Mouse (Mus musculus): ENCODE measurements around the gene Ankrd44. TPM values are rescaled to one million over a fixed set of nuclear protein-coding genes. Genes with fewer than 3 reads are reported as not detected.

Gene Ankrd44
- polyA plus RNA-seq, 1 experiment: 4.6 TPM

- no peaks in the 10 kb centered on the region for H3K79me2 ChIP-seq (ENCODE audit: control insufficient read depth, insufficient read depth)
- peak overlapping the region; percentile 20 for H3K4me2 ChIP-seq (ENCODE audit: low read depth)
- H3ac ChIP-seq (ENCODE audit: control insufficient read depth, insufficient read length): no peak overlapping the region
- H3K4me3 ChIP-seq: no peak overlapping the region
- H3K27me3 ChIP-seq (ENCODE audit: control insufficient read depth, insufficient read depth, insufficient read length): no peaks in the 10 kb centered on the region
- no peaks in the 10 kb centered on the region for H3K36me3 ChIP-seq (ENCODE audit: control insufficient read depth, insufficient read depth)
- TF ChIP-seq MYOD1 (IDR thresholded peaks at IDR 0.05; ENCODE audit: control insufficient read depth in 1 of 3, insufficient read length in 2 of 3, low read depth in 2 of 3): no peak
- TF ChIP-seq REST (IDR thresholded peaks at IDR 0.05; ENCODE audit: insufficient read depth, insufficient read length): no peak
- no peak for TF ChIP-seq CEBPB (IDR thresholded peaks at IDR 0.05; ENCODE audit: insufficient read depth, poor library complexity, severe bottlenecking)
- no peak for TF ChIP-seq USF1 (IDR thresholded peaks at IDR 0.05; ENCODE audit: low read depth)
- TF ChIP-seq TCF3 (IDR thresholded peaks at IDR 0.05; ENCODE audit: insufficient read length, low read depth): no peak
- no peak for TF ChIP-seq MAX (IDR thresholded peaks at IDR 0.05; ENCODE audit: low read depth)
- TF ChIP-seq E2F4 (IDR thresholded peaks at IDR 0.05; ENCODE audit: insufficient read depth): no peak
- TF ChIP-seq POLR2AphosphoS2 (IDR thresholded peaks at IDR 0.05; ENCODE audit: insufficient read length, low read depth): no peak
- TF ChIP-seq MYOG (IDR thresholded peaks at IDR 0.05; ENCODE audit: control insufficient read depth in 1 of 3, insufficient read depth in 1 of 3, insufficient read length in 2 of 3, low read depth in 2 of 3): no peak
- no peak for TF ChIP-seq POLR2A (IDR thresholded peaks at IDR 0.05; ENCODE audit: insufficient read length, low read depth)
- no peak for TF ChIP-seq SRF (IDR thresholded peaks at IDR 0.05; ENCODE audit: control insufficient read depth, insufficient read length, low read depth)
- TF ChIP-seq TCF12 (IDR thresholded peaks at IDR 0.05; ENCODE audit: insufficient read depth, poor library complexity, severe bottlenecking): no peak
Observed at GRCm38 (mm10) chr1:54806116-54806850, 119.9 kb downstream of the Ankrd44 start.

- H3K27me3 ChIP-seq (ENCODE audit: control insufficient read depth, insufficient read depth, insufficient read length): no peaks in the 10 kb centered on the region
- no peaks in the 10 kb centered on the region for H3K36me3 ChIP-seq (ENCODE audit: control insufficient read depth, insufficient read depth)
- H3K79me2 ChIP-seq (ENCODE audit: control insufficient read depth, insufficient read depth): no peaks in the 10 kb centered on the region
- no peak overlapping the region for H3K4me2 ChIP-seq (ENCODE audit: low read depth)
- H3K4me3 ChIP-seq: no peak overlapping the region
- TF ChIP-seq MYOD1 (IDR thresholded peaks at IDR 0.05; ENCODE audit: control insufficient read depth in 1 of 3, insufficient read length in 2 of 3, low read depth in 2 of 3) (no peak), CEBPB (IDR thresholded peaks at IDR 0.05; ENCODE audit: insufficient read depth, poor library complexity, severe bottlenecking) (no peak), MAX (IDR thresholded peaks at IDR 0.05; ENCODE audit: low read depth) (no peak), TCF3 (IDR thresholded peaks at IDR 0.05; ENCODE audit: insufficient read length, low read depth) (no peak), POLR2AphosphoS2 (IDR thresholded peaks at IDR 0.05; ENCODE audit: insufficient read length, low read depth) (no peak), REST (IDR thresholded peaks at IDR 0.05; ENCODE audit: insufficient read depth, insufficient read length) (no peak), MYOG (IDR thresholded peaks at IDR 0.05; ENCODE audit: control insufficient read depth in 1 of 3, insufficient read depth in 1 of 3, insufficient read length in 2 of 3, low read depth in 2 of 3) (no peak), SRF (IDR thresholded peaks at IDR 0.05; ENCODE audit: control insufficient read depth, insufficient read length, low read depth) (no peak), TCF12 (IDR thresholded peaks at IDR 0.05; ENCODE audit: insufficient read depth, poor library complexity, severe bottlenecking) (no peak), USF1 (IDR thresholded peaks at IDR 0.05; ENCODE audit: low read depth) (no peak), E2F4 (IDR thresholded peaks at IDR 0.05; ENCODE audit: insufficient read depth) (no peak), POLR2A (IDR thresholded peaks at IDR 0.05; ENCODE audit: insufficient read length, low read depth) (no peak)
- H3ac ChIP-seq (ENCODE audit: control insufficient read depth, insufficient read length): no peak overlapping the region
Observed at GRCm38 (mm10) chr1:54804406-54804805, 121.8 kb downstream of the Ankrd44 start.

GRCm38 (mm10) chr1:54802703-54803102 lies 123.5 kb downstream of the Ankrd44 start:
- Histone ChIP-seq H3ac (ENCODE audit: control insufficient read depth, insufficient read length) (no peak overlapping the region), H3K4me2 (ENCODE audit: low read depth) (no peak overlapping the region), H3K79me2 (ENCODE audit: control insufficient read depth, insufficient read depth) (no peaks in the 10 kb centered on the region), H3K27me3 (ENCODE audit: control insufficient read depth, insufficient read depth, insufficient read length) (no peaks in the 10 kb centered on the region), H3K4me3 (no peak overlapping the region), H3K36me3 (ENCODE audit: control insufficient read depth, insufficient read depth) (no peaks in the 10 kb centered on the region)
- no peak for TF ChIP-seq MAX (IDR thresholded peaks at IDR 0.05; ENCODE audit: low read depth)
- TF ChIP-seq POLR2AphosphoS2 (IDR thresholded peaks at IDR 0.05; ENCODE audit: insufficient read length, low read depth): no peak
- TF ChIP-seq TCF12 (IDR thresholded peaks at IDR 0.05; ENCODE audit: insufficient read depth, poor library complexity, severe bottlenecking): no peak
- no peak for TF ChIP-seq MYOG (IDR thresholded peaks at IDR 0.05; ENCODE audit: control insufficient read depth in 1 of 3, insufficient read depth in 1 of 3, insufficient read length in 2 of 3, low read depth in 2 of 3)
- no peak for TF ChIP-seq MYOD1 (IDR thresholded peaks at IDR 0.05; ENCODE audit: control insufficient read depth in 1 of 3, insufficient read length in 2 of 3, low read depth in 2 of 3)
- no peak for TF ChIP-seq REST (IDR thresholded peaks at IDR 0.05; ENCODE audit: insufficient read depth, insufficient read length)
- TF ChIP-seq SRF (IDR thresholded peaks at IDR 0.05; ENCODE audit: control insufficient read depth, insufficient read length, low read depth): no peak
- no peak for TF ChIP-seq TCF3 (IDR thresholded peaks at IDR 0.05; ENCODE audit: insufficient read length, low read depth)
- no peak for TF ChIP-seq USF1 (IDR thresholded peaks at IDR 0.05; ENCODE audit: low read depth)
- no peak for TF ChIP-seq CEBPB (IDR thresholded peaks at IDR 0.05; ENCODE audit: insufficient read depth, poor library complexity, severe bottlenecking)
- no peak for TF ChIP-seq POLR2A (IDR thresholded peaks at IDR 0.05; ENCODE audit: insufficient read length, low read depth)
- no peak for TF ChIP-seq E2F4 (IDR thresholded peaks at IDR 0.05; ENCODE audit: insufficient read depth)

DNA sequence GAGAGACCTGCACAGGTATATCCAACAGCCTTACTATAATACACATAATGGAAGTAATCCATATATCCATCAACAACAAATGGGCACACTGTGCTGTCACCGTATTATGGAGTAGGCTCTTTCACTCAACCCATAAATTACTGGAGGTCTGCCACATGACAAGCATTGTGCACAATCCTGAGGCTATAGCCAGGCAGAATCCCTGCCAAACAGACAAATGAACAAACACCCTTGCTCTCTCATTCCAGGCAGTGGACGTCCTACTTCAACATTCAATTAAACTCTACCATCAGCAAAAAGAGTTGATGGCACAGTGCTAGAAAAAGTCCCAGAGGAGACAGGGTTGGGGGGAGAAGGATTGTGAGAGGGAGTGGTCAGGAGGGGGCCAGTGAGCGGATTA lies 124.9 kb downstream of the Ankrd44 start:
- Histone ChIP-seq H3K79me2 (ENCODE audit: control insufficient read depth, insufficient read depth) (no peaks in the 10 kb centered on the region), H3K4me3 (no peak overlapping the region), H3ac (ENCODE audit: control insufficient read depth, insufficient read length) (no peak overlapping the region), H3K27me3 (ENCODE audit: control insufficient read depth, insufficient read depth, insufficient read length) (no peaks in the 10 kb centered on the region), H3K4me2 (ENCODE audit: low read depth) (no peak overlapping the region), H3K36me3 (ENCODE audit: control insufficient read depth, insufficient read depth) (no peaks in the 10 kb centered on the region)
- TF ChIP-seq E2F4 (IDR thresholded peaks at IDR 0.05; ENCODE audit: insufficient read depth): no peak
- no peak for TF ChIP-seq SRF (IDR thresholded peaks at IDR 0.05; ENCODE audit: control insufficient read depth, insufficient read length, low read depth)
- TF ChIP-seq REST (IDR thresholded peaks at IDR 0.05; ENCODE audit: insufficient read depth, insufficient read length): no peak
- no peak for TF ChIP-seq USF1 (IDR thresholded peaks at IDR 0.05; ENCODE audit: low read depth)
- TF ChIP-seq MYOD1 (IDR thresholded peaks at IDR 0.05; ENCODE audit: control insufficient read depth in 1 of 3, insufficient read length in 2 of 3, low read depth in 2 of 3): no peak
- TF ChIP-seq MAX (IDR thresholded peaks at IDR 0.05; ENCODE audit: low read depth): no peak
- TF ChIP-seq POLR2A (IDR thresholded peaks at IDR 0.05; ENCODE audit: insufficient read length, low read depth): no peak
- no peak for TF ChIP-seq TCF12 (IDR thresholded peaks at IDR 0.05; ENCODE audit: insufficient read depth, poor library complexity, severe bottlenecking)
- no peak for TF ChIP-seq POLR2AphosphoS2 (IDR thresholded peaks at IDR 0.05; ENCODE audit: insufficient read length, low read depth)
- TF ChIP-seq TCF3 (IDR thresholded peaks at IDR 0.05; ENCODE audit: insufficient read length, low read depth): no peak
- no peak for TF ChIP-seq CEBPB (IDR thresholded peaks at IDR 0.05; ENCODE audit: insufficient read depth, poor library complexity, severe bottlenecking)
- TF ChIP-seq MYOG (IDR thresholded peaks at IDR 0.05; ENCODE audit: control insufficient read depth in 1 of 3, insufficient read depth in 1 of 3, insufficient read length in 2 of 3, low read depth in 2 of 3): no peak

Measured in myocyte (in vitro differentiated cells).